Mouse (Mus musculus) regulatory T cell (primary cell): ENCODE measurements at regions not wholly inside any gene's neighbourhood (a gene's known extent, or its start where the extent isn't known, plus 50 kb on each side); places are given as distances from the start of the nearest gene placed in this dataset.
"Not testable (repeated sequence)": the region's sequence is repeated elsewhere in the genome, so short reads cannot be mapped to it uniquely, and the experiment has no call there.

Source experiments
- in situ Hi-C: fragments of 300-600 bp; cut with MboI, MseI; formaldehyde crosslinking; loops from one replicate; pipeline ENCODE4 v1.15.1; 2025; ENCODE audit warnings: high pct_unique_total_duplicates

GRCm38 (mm10) chr12:21784403-21784802 lies 367.0 kb upstream of the Ywhaq start:
- in situ Hi-C loops, result not testable (repeated sequence)

- in situ Hi-C loops, result not testable (repeated sequence)
Measured at GRCm38 (mm10) chr12:21778717-21779116, 361.3 kb upstream of the Ywhaq start.

DNA sequence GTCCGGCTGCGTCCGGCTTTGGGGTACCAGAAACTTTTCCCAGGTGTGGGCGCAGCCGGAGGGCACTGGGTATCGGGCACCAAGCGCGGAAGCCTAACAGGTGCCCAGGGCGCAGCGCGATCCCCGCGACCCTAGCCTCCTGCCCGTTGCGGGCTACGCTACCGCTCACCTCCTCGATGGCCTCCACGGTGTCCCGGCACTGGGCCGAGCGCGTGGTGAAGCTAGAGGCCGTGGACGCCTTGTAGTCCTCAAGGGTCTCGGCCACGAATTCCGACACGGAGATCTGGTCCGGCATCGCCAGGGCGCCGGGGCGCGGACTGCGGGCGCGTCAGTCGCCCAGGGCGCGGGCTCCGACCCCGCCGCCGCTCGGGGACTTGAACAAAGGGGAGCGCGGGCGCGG lies 360.9 kb upstream of the Ywhaq start:
- in situ Hi-C loops, result not testable (repeated sequence)

DNA sequence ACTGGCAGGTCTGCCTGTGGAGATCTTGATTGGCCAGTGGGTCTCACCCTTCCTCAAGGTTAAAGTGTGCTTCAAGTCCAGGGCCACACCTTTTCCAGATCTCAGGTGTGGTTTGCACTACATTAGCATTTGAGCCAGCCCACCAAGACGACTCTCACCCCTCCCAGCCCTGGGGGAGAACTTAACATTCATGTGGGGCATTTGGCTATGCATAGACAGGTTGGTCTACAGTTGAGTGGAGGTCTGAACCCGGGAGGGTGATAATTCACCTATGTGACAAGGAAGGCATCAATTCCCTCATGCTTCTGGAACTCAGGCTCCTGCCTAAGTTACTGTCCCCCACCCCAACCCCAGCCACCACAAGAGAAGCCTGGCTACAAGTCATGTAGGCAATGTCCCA lies 350.3 kb upstream of the Ywhaq start:
- in situ Hi-C loops, result loop anchor here (5.0 kb wide), 1 partner anchor 1340 kb away; no protein-coding TSS in a partner anchor
